Mouse (Mus musculus) liver, embryonic 16.5 days (tissue): ENCODE results near the gene Cers6. TPM values are rescaled to one million over a fixed set of nuclear protein-coding genes. Genes with fewer than 3 reads are reported as not detected.
A peak's percentile ranks its signal among the peaks of the same experiment; 100 is the strongest.

Experiments
- ATAC-seq: fragments of 200-750 bp; cut with Nextera tagmentation; 2 replicates; pipeline ENCODE4 v1.8.0; 2017; ENCODE audit warnings: low read depth, mild to moderate bottlenecking, moderate number of reproducible peaks, moderate library complexity
- H3K27ac ChIP-seq: fragments of 300-500 bp; sonication (generic); 2 replicates; pipeline ENCODE4 v1.5.1; 2014; ENCODE audit warnings: mild to moderate bottlenecking, low read length
- H3K27me3 ChIP-seq: fragments of 300-500 bp; sonication (generic); 2 replicates; pipeline ENCODE4 v1.6.1; 2014; ENCODE audit warnings: low read depth, low read length, mixed read lengths; ENCODE audit not compliant: control insufficient read depth, insufficient read depth
- H3K36me3 ChIP-seq: fragments of 300-500 bp; sonication (generic); 2 replicates; pipeline ENCODE4 v1.6.1; 2014; ENCODE audit warnings: mild to moderate bottlenecking; ENCODE audit not compliant: control insufficient read depth, insufficient read depth
- H3K4me1 ChIP-seq: fragments of 300-500 bp; sonication (generic); 2 replicates; pipeline ENCODE4 v1.6.1; 2014; ENCODE audit warnings: low read depth, low read length, mixed read lengths; ENCODE audit not compliant: control insufficient read depth
- H3K4me2 ChIP-seq: fragments of 300-500 bp; sonication (generic); 2 replicates; pipeline ENCODE4 v1.6.1; 2014; ENCODE audit warnings: low read depth, low read length, mixed read lengths
- H3K4me3 ChIP-seq: fragments of 300-500 bp; sonication (generic); 2 replicates; pipeline ENCODE4 v1.5.1; 2014; ENCODE audit warnings: low read depth, mild to moderate bottlenecking, low read length
- H3K9ac ChIP-seq: fragments of 300-500 bp; sonication (generic); 2 replicates; pipeline ENCODE4 v1.6.1; 2014; ENCODE audit warnings: low read depth, low read length
- H3K9me3 ChIP-seq: fragments of 300-500 bp; sonication (generic); replicated peaks from 2 replicates; pipeline ENCODE4 v1.6.1; 2016; ENCODE audit warnings: low read length; ENCODE audit not compliant: control insufficient read depth
- WGBS: fragments of 180-500 bp; shearing (Covaris S2); extraction: QIAGEN DNeasy Blood & Tissue Kit; methylation state at CpG from one replicate; pipeline ENCODE4 v1.1.7; 2014; ENCODE audit not compliant: insufficient replicate concordance; 5-methylcytosine and 5-hydroxymethylcytosine counted together
- polyA plus RNA-seq: library from polyadenylated mRNA; unstranded; fragments of >200 nt; fragmentation: Nextera tagmentation; extraction: Ambion mirVana; gene quantifications from 2 replicates; pipeline ENCODE4 v1.2.1, GENCODE M21; 2015

Gene Cers6
- polyA plus RNA-seq, 1 experiment from 2014 or later = 10.7 TPM

DNA sequence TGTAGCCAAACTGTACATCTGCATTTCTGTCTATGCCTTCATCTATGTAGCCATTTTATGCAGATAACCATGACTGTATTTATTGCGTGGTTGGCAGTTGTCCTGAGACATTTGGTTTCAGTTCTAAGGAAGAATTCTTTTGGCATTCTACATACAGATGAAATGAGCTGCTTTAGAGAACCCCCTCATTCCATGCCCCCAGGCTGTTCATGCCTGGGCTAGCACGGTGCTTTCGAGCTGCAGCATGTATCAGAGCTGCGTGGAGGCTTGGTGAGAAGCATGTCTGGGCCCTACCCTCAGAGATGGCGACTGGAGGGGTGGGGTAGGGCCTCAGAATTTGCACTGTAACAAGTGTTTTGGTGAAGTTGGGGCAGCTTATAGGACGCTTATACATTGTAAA lies 64.3 kb downstream of the Cers6 start:
- Histone ChIP-seq H3K9me3 (no peaks in the 10 kb centered on the region), H3K27ac (no peak overlapping the region), H3K27me3 (no peaks in the 10 kb centered on the region), H3K9ac (no peak overlapping the region), H3K4me3 (no peak overlapping the region), H3K36me3 (no peaks in the 10 kb centered on the region), H3K4me1 (no peaks in the 10 kb centered on the region), H3K4me2 (no peak overlapping the region)
- 70% methylated on average over 6 of the region's 6 CpGs for WGBS
- ATAC-seq = no peak

DNA sequence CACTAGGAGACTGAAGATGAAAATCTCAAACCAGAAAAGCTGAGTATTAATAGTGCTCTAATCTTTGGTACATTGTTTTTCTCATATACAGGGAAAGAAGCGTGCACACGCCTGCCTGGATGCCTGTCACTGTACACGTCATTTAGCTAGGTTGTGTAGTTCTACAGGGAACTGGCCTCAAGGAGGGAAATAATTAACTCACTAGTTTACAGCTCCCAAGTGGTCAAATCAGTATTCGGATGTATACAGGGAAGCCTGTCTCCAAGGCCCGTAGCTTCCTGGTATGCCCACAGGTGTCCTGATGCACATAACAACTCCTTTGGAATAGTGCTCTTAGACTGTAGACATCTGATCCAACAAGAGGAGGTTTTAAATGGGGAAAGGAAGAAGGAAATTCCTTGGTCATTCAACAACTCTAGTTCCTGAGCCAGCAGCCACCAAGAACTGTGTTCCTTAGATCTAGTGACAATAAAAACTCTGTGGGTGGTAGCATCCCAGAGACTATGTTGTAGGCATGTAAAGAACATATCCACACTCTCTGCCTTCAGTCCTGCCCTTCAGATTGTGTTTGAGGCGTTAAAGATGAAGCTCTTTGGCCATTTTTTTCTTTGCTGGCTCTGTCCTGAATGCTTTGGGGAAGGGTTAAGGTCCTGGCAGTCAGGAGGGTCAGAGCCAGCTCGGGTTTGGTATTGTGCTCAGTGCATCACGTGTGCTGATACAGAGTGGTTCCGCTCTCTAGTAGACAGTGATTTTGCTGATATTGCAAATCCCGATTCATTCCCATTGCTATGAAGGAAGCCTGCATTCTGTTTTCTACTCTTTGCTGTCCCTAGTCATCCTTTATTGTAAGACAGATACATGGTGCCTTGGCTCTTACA lies 65.9 kb downstream of the Cers6 start:
- no peaks in the 10 kb centered on the region for H3K4me1 ChIP-seq
- H3K4me3 ChIP-seq = no peak overlapping the region
- 64% methylated on average over 10 of the region's 10 CpGs for WGBS
- H3K9me3 ChIP-seq = no peaks in the 10 kb centered on the region
- H3K27me3 ChIP-seq = no peaks in the 10 kb centered on the region
- H3K36me3 ChIP-seq = no peaks in the 10 kb centered on the region
- H3K9ac ChIP-seq = no peak overlapping the region
- no peak overlapping the region for H3K27ac ChIP-seq
- ATAC-seq = no peak
- no peak overlapping the region for H3K4me2 ChIP-seq

DNA sequence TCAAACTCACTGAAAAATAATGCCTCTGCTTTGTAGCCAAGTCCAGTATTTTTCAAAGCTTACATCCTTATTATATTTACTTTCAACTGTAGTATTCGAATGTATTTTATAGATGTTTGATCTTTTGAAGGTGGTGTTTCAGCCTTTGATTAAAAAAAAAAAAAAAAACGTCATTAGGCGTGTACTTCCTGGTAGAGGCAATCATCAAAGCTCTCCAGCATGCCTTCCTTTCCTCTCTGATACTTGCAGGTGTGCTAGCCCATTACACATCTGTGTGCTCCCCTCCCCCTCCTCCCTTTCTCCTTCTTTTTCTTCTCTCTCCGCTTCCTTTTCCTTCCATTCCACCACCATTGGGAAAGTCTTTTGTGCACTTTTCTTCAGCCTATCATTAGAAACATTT lies 71.0 kb downstream of the Cers6 start:
- 49% methylated on average over 4 of the region's 4 CpGs for whole genome bisulfite sequencing
- no peaks in the 10 kb centered on the region for H3K9me3 ChIP-seq
- H3K4me1 ChIP-seq = peaks cover 29% of the 10 kb centered on the region
- peak overlapping the region; percentile 6; the same call in 1 of the 2 replicates for H3K4me2 ChIP-seq
- no peaks in the 10 kb centered on the region for H3K36me3 ChIP-seq
- H3K9ac ChIP-seq = no peak overlapping the region
- no peak overlapping the region for H3K4me3 ChIP-seq
- no peak for ATAC-seq
- peak overlapping the region; percentile 48 for H3K27ac ChIP-seq
- no peaks in the 10 kb centered on the region for H3K27me3 ChIP-seq

DNA sequence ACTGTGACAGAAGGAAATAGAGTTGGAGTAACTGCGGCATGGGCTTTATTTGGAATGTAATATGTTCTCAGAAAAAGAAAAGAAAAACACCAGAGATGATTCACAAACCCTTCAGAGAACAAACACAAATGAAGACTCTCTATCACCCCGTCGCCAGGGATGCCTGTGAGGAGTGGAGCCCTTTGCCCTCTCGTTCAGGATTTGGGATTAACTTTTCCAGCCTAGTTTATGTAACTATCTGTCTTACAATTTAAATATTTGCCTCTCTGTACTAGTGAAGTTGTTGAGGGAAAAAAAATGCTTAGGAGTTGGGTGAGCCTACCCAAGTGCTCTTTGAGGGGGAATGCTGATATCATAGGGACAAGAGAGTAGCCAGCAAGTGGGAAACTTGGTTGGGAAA lies 71.4 kb downstream of the Cers6 start:
- Histone ChIP-seq H3K9ac (no peak overlapping the region), H3K27me3 (no peaks in the 10 kb centered on the region), H3K27ac (peak overlapping the region; percentile 53), H3K36me3 (no peaks in the 10 kb centered on the region; the same call in 1 of the 2 replicates), H3K9me3 (no peaks in the 10 kb centered on the region), H3K4me1 (peaks cover 29% of the 10 kb centered on the region), H3K4me2 (peak overlapping the region; percentile 6; the same call in 1 of the 2 replicates), H3K4me3 (no peak overlapping the region)
- peak; percentile 19; the same call in 1 of the 2 replicates for ATAC-seq
- 61% methylated on average over 4 of the region's 4 CpGs for WGBS

DNA sequence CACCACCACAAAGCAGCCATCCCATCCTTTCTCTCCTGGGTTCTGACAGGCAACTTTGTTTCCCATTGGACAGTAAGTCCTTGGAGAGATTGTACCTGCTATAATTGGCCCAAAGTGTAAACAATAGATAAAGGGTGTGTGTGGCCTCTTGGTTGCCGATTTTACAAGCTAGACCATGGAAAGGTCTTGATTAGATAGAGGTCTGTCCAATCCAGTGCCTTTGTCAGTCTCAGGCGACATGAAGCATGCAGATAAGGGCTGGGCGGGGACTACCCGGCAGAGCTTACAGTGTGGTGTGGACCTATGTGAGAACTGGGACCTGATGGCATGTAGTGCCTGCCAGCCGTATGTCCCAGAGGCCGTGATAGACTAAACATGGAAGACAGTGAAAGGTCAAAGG lies 73.4 kb downstream of the Cers6 start:
- H3K4me1 ChIP-seq = peaks cover 29% of the 10 kb centered on the region
- 9% methylated on average over 6 of the region's 6 CpGs for WGBS
- no peak overlapping the region for H3K9ac ChIP-seq
- H3K9me3 ChIP-seq = no peaks in the 10 kb centered on the region
- ATAC-seq = peak; percentile 86
- no peak overlapping the region for H3K4me2 ChIP-seq
- H3K27ac ChIP-seq = peak overlapping the region; percentile 70
- no peaks in the 10 kb centered on the region; the same call in 1 of the 2 replicates for H3K36me3 ChIP-seq
- no peak overlapping the region for H3K4me3 ChIP-seq
- H3K27me3 ChIP-seq = no peaks in the 10 kb centered on the region

DNA sequence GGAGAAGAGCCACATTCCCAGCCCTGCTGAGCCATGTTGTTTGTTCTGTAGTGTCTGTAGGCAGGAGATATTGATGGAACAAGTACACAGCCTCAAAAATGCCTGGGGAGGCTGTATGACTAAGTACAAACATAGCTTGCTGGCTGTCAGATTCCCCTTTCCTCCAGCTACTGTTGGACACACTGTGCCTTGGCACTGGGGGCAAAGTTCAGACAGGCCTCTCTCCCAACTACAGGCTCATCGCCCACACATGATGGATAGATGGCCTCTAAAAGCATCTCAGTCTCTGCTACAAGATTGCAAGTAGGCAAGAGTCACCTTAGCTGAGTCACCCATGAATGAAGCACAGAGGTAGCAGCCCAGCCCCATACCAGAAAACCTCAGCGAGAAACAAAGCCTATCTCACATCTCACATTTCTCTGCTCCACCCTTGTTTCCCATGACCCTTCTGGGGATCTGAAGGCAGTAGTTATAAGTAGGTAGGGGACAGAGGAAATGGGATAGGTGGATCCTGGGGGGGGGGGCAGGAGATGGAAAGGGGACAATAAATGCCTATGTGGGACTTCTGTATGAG lies 74.6 kb downstream of the Cers6 start:
- Histone ChIP-seq H3K4me1 (peaks cover 29% of the 10 kb centered on the region), H3K4me3 (no peak overlapping the region), H3K36me3 (no peaks in the 10 kb centered on the region; the same call in 1 of the 2 replicates), H3K9me3 (no peaks in the 10 kb centered on the region), H3K9ac (no peak overlapping the region), H3K27me3 (no peaks in the 10 kb centered on the region), H3K27ac (peak overlapping the region; percentile 70), H3K4me2 (no peak overlapping the region)
- ATAC-seq = peak; percentile 76
- 29% methylated on average over 2 of the region's 2 CpGs for WGBS

DNA sequence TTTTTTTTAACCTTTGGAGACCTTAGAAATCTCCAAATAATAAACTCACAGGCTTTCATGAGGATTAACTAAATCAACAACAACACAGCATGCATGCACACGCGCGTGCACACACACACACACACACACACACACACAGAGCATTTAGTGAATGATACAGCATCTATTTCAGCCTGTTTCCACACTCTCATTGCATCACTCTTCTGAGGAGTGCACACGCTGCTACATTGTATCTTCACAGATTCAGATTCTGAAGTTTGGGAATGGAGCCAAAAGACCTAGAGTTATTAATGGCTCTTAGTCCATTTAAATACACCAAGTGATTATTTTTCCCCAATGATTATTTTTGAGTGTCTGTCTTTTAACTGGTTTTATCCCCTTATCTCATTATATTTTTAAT lies 75.5 kb downstream of the Cers6 start:
- WGBS = 71% methylated on average over 4 of the region's 4 CpGs

DNA sequence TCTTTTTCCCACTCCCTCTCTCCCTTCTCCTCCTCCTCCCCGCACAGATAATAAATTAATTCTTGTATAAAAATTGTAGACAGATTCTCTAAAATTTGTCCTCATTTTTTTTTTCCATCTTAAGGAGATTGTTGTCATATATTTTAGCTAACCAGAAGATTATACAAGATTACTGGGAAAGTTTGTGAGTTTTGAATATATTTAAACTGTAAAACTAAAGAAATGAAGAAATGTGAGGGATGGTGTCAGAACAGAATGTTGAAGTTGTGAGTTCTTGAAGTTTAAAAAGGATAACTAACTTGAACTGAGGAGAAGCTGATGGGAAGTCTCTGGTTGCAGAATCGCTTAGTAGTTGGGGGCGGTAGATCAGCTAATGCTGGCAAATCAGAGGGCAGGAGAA lies 76.6 kb downstream of the Cers6 start:
- H3K4me3 ChIP-seq = no peak overlapping the region
- no peak overlapping the region for H3K27ac ChIP-seq
- no peaks in the 10 kb centered on the region for H3K27me3 ChIP-seq
- WGBS = 75% methylated on average over 3 of the region's 3 CpGs
- no peaks in the 10 kb centered on the region; the same call in 1 of the 2 replicates for H3K36me3 ChIP-seq
- no peaks in the 10 kb centered on the region for H3K9me3 ChIP-seq
- peaks cover 26% of the 10 kb centered on the region for H3K4me1 ChIP-seq
- no peak overlapping the region for H3K9ac ChIP-seq
- no peak overlapping the region for H3K4me2 ChIP-seq
- no peak for ATAC-seq

More for the DNA sequence above, 75.5 kb downstream of the Cers6 start:
- Histone ChIP-seq H3K4me2 (no peak overlapping the region), H3K27ac (no peak overlapping the region), H3K36me3 (no peaks in the 10 kb centered on the region; the same call in 1 of the 2 replicates), H3K4me3 (no peak overlapping the region), H3K9me3 (no peaks in the 10 kb centered on the region), H3K27me3 (no peaks in the 10 kb centered on the region), H3K9ac (no peak overlapping the region), H3K4me1 (peaks cover 29% of the 10 kb centered on the region)
- no peak for ATAC-seq

DNA sequence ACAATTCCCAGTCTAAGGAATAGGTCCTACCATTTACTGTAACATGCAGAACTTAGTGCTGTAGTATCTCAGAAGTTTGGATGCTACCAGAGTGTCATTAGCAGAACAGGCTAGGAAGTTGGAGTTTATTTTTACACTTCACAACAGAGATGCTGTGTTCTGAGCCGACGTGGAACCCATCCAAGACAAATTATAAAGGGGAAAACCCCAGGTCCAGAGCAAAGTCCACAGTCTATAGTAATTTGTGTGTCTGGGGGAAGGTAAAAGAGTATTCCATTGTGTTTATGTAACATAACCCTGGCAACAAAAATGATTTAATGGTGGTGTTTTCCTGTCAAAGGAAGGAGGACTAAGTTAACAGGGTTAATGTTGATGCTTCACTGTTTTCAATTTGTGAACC lies 83.7 kb downstream of the Cers6 start:
- Histone ChIP-seq H3K9me3 (no peaks in the 10 kb centered on the region), H3K27ac (peak overlapping the region; percentile 10; the same call in 1 of the 2 replicates), H3K4me1 (peaks cover 5% of the 10 kb centered on the region), H3K4me2 (no peak overlapping the region), H3K4me3 (no peak overlapping the region), H3K9ac (no peak overlapping the region), H3K36me3 (0 out of 2 replicates have a peak, but pooled peaks cover 4% of the 10 kb centered on the region), H3K27me3 (no peaks in the 10 kb centered on the region)
- 43% methylated on average over 2 of the region's 2 CpGs for WGBS
- ATAC-seq = peak; percentile 84
